Mouse (Mus musculus): Measurements from ENCODE around the gene Cpt1a. TPM values are rescaled to one million over a fixed set of nuclear protein-coding genes. Genes with fewer than 3 reads are reported as not detected.

Cpt1a gene
- total and polyA plus RNA-seq, 2 experiments: 162 to 182 TPM

- 1% methylated on average over 47 of the region's 47 CpGs for WGBS
- peak overlapping the region; percentile 99 for H3K27ac ChIP-seq (replicated peaks; ENCODE audit: insufficient read depth, low read depth, low read length)
- DNase-seq (ENCODE audit: extremely low read depth, low read depth, low spot score): no peak
- H3K27me3 ChIP-seq (ENCODE audit: control insufficient read depth, insufficient read depth, low read length): no peaks in the 10 kb centered on the region
- peak overlapping the region; percentile 86 for H3K9ac ChIP-seq (ENCODE audit: low read depth, low read length)
- peaks cover 6% of the 10 kb centered on the region for H3K79me2 ChIP-seq (ENCODE audit: control insufficient read depth, insufficient read depth, low read length)
- TF ChIP-seq CTCF (IDR thresholded peaks at IDR 0.05; ENCODE audit: low read depth, low read length) (no peak), POLR2A (IDR thresholded peaks at IDR 0.05; ENCODE audit: extremely low read depth, insufficient read depth, low read length) (peak; percentile 98)
- peak overlapping the region; percentile 88 for H3K4me3 ChIP-seq (ENCODE audit: insufficient read depth, low read depth, low read length)
- H3K36me3 ChIP-seq (ENCODE audit: control insufficient read depth, insufficient read depth, low read length): no peaks in the 10 kb centered on the region
- H3K4me1 ChIP-seq (ENCODE audit: control insufficient read depth, insufficient read depth, low read length): peaks cover 33% of the 10 kb centered on the region
Measured at GRCm38 (mm10) chr19:3323201-3323621, 1.1 kb downstream of the Cpt1a start.

- H3K27me3 ChIP-seq (ENCODE audit: control insufficient read depth, insufficient read depth, low read length): no peaks in the 10 kb centered on the region
- peak overlapping the region; percentile 86 for H3K9ac ChIP-seq (ENCODE audit: low read depth, low read length)
- H3K4me3 ChIP-seq (ENCODE audit: insufficient read depth, low read depth, low read length): peak overlapping the region; percentile 88
- DNase-seq (ENCODE audit: extremely low read depth, low read depth, low spot score): peak; percentile 85
- H3K36me3 ChIP-seq (ENCODE audit: control insufficient read depth, insufficient read depth, low read length): peaks cover 3% of the 10 kb centered on the region; the same call in 1 of the 2 replicates
- WGBS: under 1% methylated on average over 34 of the region's 34 CpGs
- H3K4me1 ChIP-seq (ENCODE audit: control insufficient read depth, insufficient read depth, low read length): peaks cover 37% of the 10 kb centered on the region
- H3K79me2 ChIP-seq (ENCODE audit: control insufficient read depth, insufficient read depth, low read length): peaks cover 12% of the 10 kb centered on the region
- peak overlapping the region; percentile 99 for H3K27ac ChIP-seq (replicated peaks; ENCODE audit: insufficient read depth, low read depth, low read length)
- peak; percentile 69 for TF ChIP-seq POLR2A (IDR thresholded peaks at IDR 0.05; ENCODE audit: extremely low read depth, insufficient read depth, low read length)
- no peak for TF ChIP-seq CTCF (IDR thresholded peaks at IDR 0.05; ENCODE audit: low read depth, low read length)
Measured at GRCm38 (mm10) chr19:3323753-3324270, 1.7 kb downstream of the Cpt1a start.

- peak overlapping the region; percentile 88 for H3K4me3 ChIP-seq (ENCODE audit: insufficient read depth, low read depth, low read length)
- peak; percentile 52 for DNase-seq (ENCODE audit: extremely low read depth, low read depth, low spot score)
- peak overlapping the region; percentile 86 for H3K9ac ChIP-seq (ENCODE audit: low read depth, low read length)
- H3K27ac ChIP-seq (replicated peaks; ENCODE audit: insufficient read depth, low read depth, low read length): peak overlapping the region; percentile 99
- H3K4me1 ChIP-seq (ENCODE audit: control insufficient read depth, insufficient read depth, low read length): peaks cover 36% of the 10 kb centered on the region
- under 1% methylated on average over 17 of the region's 17 CpGs for WGBS
- peaks cover 3% of the 10 kb centered on the region; the same call in 1 of the 2 replicates for H3K36me3 ChIP-seq (ENCODE audit: control insufficient read depth, insufficient read depth, low read length)
- peaks cover 15% of the 10 kb centered on the region for H3K79me2 ChIP-seq (ENCODE audit: control insufficient read depth, insufficient read depth, low read length)
- TF ChIP-seq POLR2A (IDR thresholded peaks at IDR 0.05; ENCODE audit: extremely low read depth, insufficient read depth, low read length) (no peak), CTCF (IDR thresholded peaks at IDR 0.05; ENCODE audit: low read depth, low read length) (no peak)
- no peaks in the 10 kb centered on the region for H3K27me3 ChIP-seq (ENCODE audit: control insufficient read depth, insufficient read depth, low read length)
Measured at GRCm38 (mm10) chr19:3324271-3324811, 2.2 kb downstream of the Cpt1a start.

GRCm38 (mm10) chr19:3324931-3325711 is 3.0 kb downstream of the Cpt1a start:
- Histone ChIP-seq H3K4me3 (ENCODE audit: insufficient read depth, low read depth, low read length) (peak overlapping the region; percentile 88), H3K79me2 (ENCODE audit: control insufficient read depth, insufficient read depth, low read length) (peaks cover 23% of the 10 kb centered on the region), H3K4me1 (ENCODE audit: control insufficient read depth, insufficient read depth, low read length) (peaks cover 37% of the 10 kb centered on the region), H3K27me3 (ENCODE audit: control insufficient read depth, insufficient read depth, low read length) (no peaks in the 10 kb centered on the region), H3K9ac (ENCODE audit: low read depth, low read length) (peak overlapping the region; percentile 86), H3K27ac (replicated peaks; ENCODE audit: insufficient read depth, low read depth, low read length) (peak overlapping the region; percentile 99), H3K36me3 (ENCODE audit: control insufficient read depth, insufficient read depth, low read length) (peaks cover 3% of the 10 kb centered on the region; the same call in 1 of the 2 replicates)
- TF ChIP-seq POLR2A (IDR thresholded peaks at IDR 0.05; ENCODE audit: extremely low read depth, insufficient read depth, low read length) (0 out of 2 replicates have a peak, but pooled peaks have one; percentile 63), CTCF (IDR thresholded peaks at IDR 0.05; ENCODE audit: low read depth, low read length) (no peak)
- DNase-seq (ENCODE audit: extremely low read depth, low read depth, low spot score): peak; percentile 89
- WGBS: under 1% methylated on average over 59 of the region's 59 CpGs

GRCm38 (mm10) chr19:3325771-3326478 is 3.8 kb downstream of the Cpt1a start:
- TF ChIP-seq POLR2A (IDR thresholded peaks at IDR 0.05; ENCODE audit: extremely low read depth, insufficient read depth, low read length) (no peak), CTCF (IDR thresholded peaks at IDR 0.05; ENCODE audit: low read depth, low read length) (no peak)
- peaks cover 42% of the 10 kb centered on the region for H3K4me1 ChIP-seq (ENCODE audit: control insufficient read depth, insufficient read depth, low read length)
- no peaks in the 10 kb centered on the region for H3K27me3 ChIP-seq (ENCODE audit: control insufficient read depth, insufficient read depth, low read length)
- H3K4me3 ChIP-seq (ENCODE audit: insufficient read depth, low read depth, low read length): peak overlapping the region; percentile 49
- peak overlapping the region; percentile 76 for H3K9ac ChIP-seq (ENCODE audit: low read depth, low read length)
- 8% methylated on average over 15 of the region's 15 CpGs for WGBS
- peaks cover 3% of the 10 kb centered on the region; the same call in 1 of the 2 replicates for H3K36me3 ChIP-seq (ENCODE audit: control insufficient read depth, insufficient read depth, low read length)
- peak overlapping the region; percentile 94 for H3K27ac ChIP-seq (replicated peaks; ENCODE audit: insufficient read depth, low read depth, low read length)
- DNase-seq (ENCODE audit: extremely low read depth, low read depth, low spot score): peak; percentile 75
- H3K79me2 ChIP-seq (ENCODE audit: control insufficient read depth, insufficient read depth, low read length): peaks cover 31% of the 10 kb centered on the region
